Mouse (Mus musculus): ENCODE data around the gene Npas2.

DNA sequence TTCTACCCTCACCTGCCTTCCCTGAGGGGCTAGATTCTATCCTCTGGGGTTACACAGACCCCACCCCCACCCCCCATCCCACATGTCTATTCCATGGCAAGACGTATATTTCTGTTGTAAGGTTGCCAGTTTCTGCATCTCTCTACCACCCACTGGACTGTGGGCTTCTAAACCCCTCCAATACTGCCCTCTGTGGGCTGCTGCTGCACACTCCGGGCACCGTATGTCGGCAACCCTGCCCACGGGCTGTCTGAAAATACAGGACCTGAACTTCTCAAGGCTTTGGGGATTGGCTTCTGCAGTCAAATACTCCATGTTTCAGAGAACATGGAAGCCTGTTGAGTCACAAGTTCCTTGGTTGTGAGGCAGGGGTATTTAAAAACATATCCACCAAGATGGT is 17.4 kb downstream of the Npas2 start:
- TF ChIP-seq CTCF (IDR thresholded peaks at IDR 0.05; ENCODE audit: extremely low read depth, insufficient read length, insufficient replicate concordance, low read depth, low read length) (peak; percentile 7; the same call in 1 of the 2 replicates), POLR2A (IDR thresholded peaks at IDR 0.05; ENCODE audit: low read depth, low read length) (0 out of 2 replicates have a peak, but pooled peaks have one; percentile 13)
